25 mouse cellular contexts compared by ENCODE assay signal in genomic region chr17:57125853-57126622, GRCm38 (mm10). TPM values are rescaled to one million over a fixed set of nuclear protein-coding genes. Genes with fewer than 3 reads are reported as not detected.
A peak's percentile ranks its signal among the peaks of the same experiment; 100 is the strongest.
DNase-seq lines count a peak whose midpoint lies in the region; ATAC-seq and TF ChIP-seq lines count a peak whose summit lies in the region.
"Had no signal": no experiment of that assay in that cellular context is flagged by ENCODE, and none has a peak within 500 bp of the region (broad histone marks: within the 10 kb centered on the region; RNA-seq: fewer than 3 reads in every experiment).

No protein-coding gene starts in this region.

- no peaks in the 10 kb centered on the region for H3K36me3 ChIP-seq in intestine, embryonic 15.5 days
- H3K36me3 ChIP-seq in intestine, embryonic 16.5 days (ENCODE audit: control insufficient read depth, insufficient read depth, low read length) = no peaks in the 10 kb centered on the region
- peaks cover 0 to 29% of the 10 kb centered on the region in 2 experiments; a peak in 2 of 4 replicates for H3K36me3 ChIP-seq in MEL (ENCODE audit: control insufficient read depth in 1 of 2, insufficient read depth in 2 of 2, low read length in 2 of 2)
- H3K36me3 ChIP-seq in stomach, embryonic 14.5 days (ENCODE audit: control insufficient read depth, insufficient read depth, low read length) = no peaks in the 10 kb centered on the region
- no peaks in the 10 kb centered on the region for H3K36me3 ChIP-seq in hindbrain, embryonic 12.5 days
- H3K36me3 ChIP-seq: embryonic facial prominence, embryonic 15.5 days; forebrain, embryonic 10.5 days had no signal

- H3K27me3 ChIP-seq in intestine, embryonic 15.5 days (replicated peaks) = no peaks in the 10 kb centered on the region
- no peaks in the 10 kb centered on the region for H3K27me3 ChIP-seq in intestine, embryonic 16.5 days (replicated peaks; ENCODE audit: control insufficient read depth, insufficient read depth, low read length)
- no peaks in the 10 kb centered on the region for H3K27me3 ChIP-seq in MEL (ENCODE audit: control insufficient read depth in 1 of 2, insufficient read depth in 2 of 2, low read length in 2 of 2)
- H3K27me3 ChIP-seq in stomach, embryonic 14.5 days (ENCODE audit: control insufficient read depth, insufficient read depth, low read length) = no peaks in the 10 kb centered on the region
- H3K27me3 ChIP-seq in hindbrain, embryonic 12.5 days = no peaks in the 10 kb centered on the region
- H3K27me3 ChIP-seq: embryonic facial prominence, embryonic 15.5 days had no signal

- no peak for TF ChIP-seq POLR2A in MEL (IDR thresholded peaks at IDR 0.05; ENCODE audit: control insufficient read depth in 1 of 2, insufficient read depth in 1 of 2, low read depth in 1 of 2, low read length in 2 of 2, poor library complexity in 1 of 2)

- no peaks in the 10 kb centered on the region for H3K9me3 ChIP-seq in intestine, embryonic 15.5 days
- no peaks in the 10 kb centered on the region for H3K9me3 ChIP-seq in intestine, embryonic 16.5 days (ENCODE audit: control insufficient read depth, low read length)
- no peaks in the 10 kb centered on the region for H3K9me3 ChIP-seq in MEL (replicated peaks; ENCODE audit: insufficient read depth, low read length)
- no peaks in the 10 kb centered on the region for H3K9me3 ChIP-seq in stomach, embryonic 14.5 days (ENCODE audit: control insufficient read depth, low read depth, low read length)
- no peaks in the 10 kb centered on the region for H3K9me3 ChIP-seq in hindbrain, embryonic 12.5 days (replicated peaks)
- H3K9me3 ChIP-seq: embryonic facial prominence, embryonic 15.5 days; forebrain, embryonic 10.5 days had no signal

- H3K4me1 ChIP-seq in intestine, embryonic 15.5 days (replicated peaks) = no peaks in the 10 kb centered on the region
- H3K4me1 ChIP-seq in intestine, embryonic 16.5 days (ENCODE audit: control insufficient read depth, insufficient read depth, low read length) = no peaks in the 10 kb centered on the region
- H3K4me1 ChIP-seq in MEL (ENCODE audit: control insufficient read depth in 1 of 2, insufficient read depth in 2 of 2, low read length in 2 of 2) = peaks cover 22 to 36% of the 10 kb centered on the region in 2 experiments
- no peaks in the 10 kb centered on the region for H3K4me1 ChIP-seq in stomach, embryonic 14.5 days (ENCODE audit: control insufficient read depth, insufficient read depth, low read length)
- H3K4me1 ChIP-seq in hindbrain, embryonic 12.5 days = no peaks in the 10 kb centered on the region
- H3K4me1 ChIP-seq: embryonic facial prominence, embryonic 15.5 days had no signal

- WGBS in intestine, embryonic 15.5 days = 63% methylated on average over 3 of the region's 3 CpGs
- WGBS in intestine, embryonic 16.5 days = 63% methylated on average over 3 of the region's 3 CpGs
- WGBS in stomach, embryonic 14.5 days = 67% methylated on average over 3 of the region's 3 CpGs
- 67% methylated on average over 3 of the region's 3 CpGs for WGBS in hindbrain, embryonic 12.5 days

- no peak overlapping the region for H3K4me2 ChIP-seq in intestine, embryonic 15.5 days (replicated peaks)
- no peak overlapping the region for H3K4me2 ChIP-seq in intestine, embryonic 16.5 days (ENCODE audit: low read depth, low read length)
- H3K4me2 ChIP-seq in stomach, embryonic 14.5 days (replicated peaks; ENCODE audit: low read depth, low read length) = no peak overlapping the region
- no peak overlapping the region for H3K4me2 ChIP-seq in hindbrain, embryonic 12.5 days (replicated peaks)
- H3K4me2 ChIP-seq: embryonic facial prominence, embryonic 15.5 days; hindbrain, embryonic 14.5 days had no signal

- H3K79me2 ChIP-seq in MEL (ENCODE audit: control insufficient read depth, insufficient read depth, low read length, poor library complexity) = no peaks in the 10 kb centered on the region

- no peak overlapping the region for H3K9ac ChIP-seq in intestine, embryonic 15.5 days
- no peak overlapping the region for H3K9ac ChIP-seq in intestine, embryonic 16.5 days (ENCODE audit: low read depth, low read length)
- no peak overlapping the region for H3K9ac ChIP-seq in MEL (ENCODE audit: control insufficient read depth, low read depth, low read length, poor library complexity, severe bottlenecking)
- no peak overlapping the region for H3K9ac ChIP-seq in stomach, embryonic 14.5 days (replicated peaks; ENCODE audit: low read depth, low read length)
- H3K9ac ChIP-seq in hindbrain, embryonic 12.5 days = no peak overlapping the region
- H3K9ac ChIP-seq: embryonic facial prominence, embryonic 15.5 days; hindbrain, embryonic 14.5 days had no signal

- no peak overlapping the region for H3K4me3 ChIP-seq in intestine, embryonic 15.5 days (replicated peaks)
- H3K4me3 ChIP-seq in intestine, embryonic 16.5 days (ENCODE audit: low read length) = no peak overlapping the region
- no peak overlapping the region for H3K4me3 ChIP-seq in MEL (ENCODE audit: control insufficient read depth in 1 of 2, insufficient read depth in 1 of 2, low read depth in 2 of 2, low read length in 2 of 2)
- H3K4me3 ChIP-seq in stomach, embryonic 14.5 days (ENCODE audit: low read depth, low read length) = no peak overlapping the region
- H3K4me3 ChIP-seq in hindbrain, embryonic 12.5 days = no peak overlapping the region
- H3K4me3 ChIP-seq: embryonic facial prominence, embryonic 15.5 days; erythroblast, embryonic 14.5 days; forebrain, embryonic 10.5 days; gastrocnemius, adult 2 months had no signal

- no peak for TF ChIP-seq CTCF in MEL (IDR thresholded peaks at IDR 0.05 in 2 of 3, conservative IDR thresholded peaks at IDR 0.05 in 1 of 3; ENCODE audit: control insufficient read depth in 1 of 3, insufficient read depth in 1 of 3, low read depth in 2 of 3, low read length in 3 of 3, poor library complexity in 1 of 3, severe bottlenecking in 1 of 3)

- no peak for TF ChIP-seq EP300 in MEL (IDR thresholded peaks at IDR 0.05; ENCODE audit: low read depth in 1 of 2, low read length in 2 of 2)

- peak; percentile 58; the same call in 1 of the 2 replicates for ATAC-seq in intestine, embryonic 15.5 days
- ATAC-seq in intestine, embryonic 16.5 days = no peak
- 0 out of 2 replicates have a peak, but pooled peaks have one; percentile 58 for ATAC-seq in stomach, embryonic 14.5 days (ENCODE audit: insufficient number of reproducible peaks, insufficient read depth, low FRiP score, low read depth)
- no peak for ATAC-seq in hindbrain, embryonic 12.5 days (ENCODE audit: low FRiP score)
- ATAC-seq: CD4-positive, CD25-positive, alpha-beta regulatory T cell, adult 4 months; forebrain, embryonic 14.5 days had no signal

- DNase-seq in A20 (ENCODE audit: low read depth, low spot score) (peak; percentile 44), MEL (ENCODE audit: low read depth, low spot score) (peak; percentile 47)
- DNase-seq in layer of hippocampus, postnatal 25 days (ENCODE audit: extremely low spot score in 1 of 2, low spot score in 1 of 2) = no peak
- DNase-seq in right cerebral cortex, postnatal 4 days = no peak
- DNase-seq: adrenal gland, adult 2 months; adrenal gland, postnatal 25 days; cerebellum, adult 18-20 months; cerebellum, adult 9-11 months; cerebellum, postnatal 36 days; gastrocnemius, adult 2 months; gastrocnemius, postnatal 25 days; heart, postnatal 10 days had no signal

- no peak for TF ChIP-seq RAD21 in MEL (IDR thresholded peaks at IDR 0.05; ENCODE audit: low read depth, low read length)

- no peak overlapping the region for H3K27ac ChIP-seq in intestine, embryonic 15.5 days
- H3K27ac ChIP-seq in intestine, embryonic 16.5 days (ENCODE audit: low read length) = no peak overlapping the region
- H3K27ac ChIP-seq in MEL (ENCODE audit: control insufficient read depth, low read depth, low read length) = no peak overlapping the region
- H3K27ac ChIP-seq in stomach, embryonic 14.5 days (ENCODE audit: low read length) = no peak overlapping the region
- no peak overlapping the region for H3K27ac ChIP-seq in hindbrain, embryonic 12.5 days
- H3K27ac ChIP-seq: embryonic facial prominence, embryonic 15.5 days; forebrain, embryonic 10.5 days; gastrocnemius, adult 2 months; hindbrain, embryonic 14.5 days had no signal

RNA-seq across cellular contexts. Expression of gene Tnfsf9, which starts 20.9 kb away (rescaled TPM):
- 8.3 and 8.9 TPM in 2 replicates for polyA plus RNA-seq in intestine, embryonic 15.5 days (2015; fragmentation: Nextera tagmentation; extraction: Ambion mirVana)
- polyA plus RNA-seq in intestine, embryonic 16.5 days (2015; fragmentation: Nextera tagmentation; extraction: Ambion mirVana) = 6.0 and 6.2 TPM in 2 replicates
- total RNA-seq in MEL (2012; rRNA removed) = 2.0 and 2.5 TPM in 2 replicates
- polyA plus RNA-seq in MEL (2012; ENCODE audit: insufficient read depth in 1 of 2, insufficient read length in 2 of 2, low read depth in 1 of 2, low replicate concordance in 2 of 2, missing spikeins in 1 of 2) = 1 to 10 TPM in 1 of 2 experiments, not detected in 1; 3.4 TPM
- polyA plus RNA-seq in stomach, embryonic 14.5 days (2014; fragmentation: Nextera tagmentation; extraction: Ambion mirVana) = 11.0 and 11.7 TPM in 2 replicates
- 5.8 and 6.1 TPM in 2 replicates for polyA plus RNA-seq in hindbrain, embryonic 12.5 days (2016; fragmentation: Nextera tagmentation; extraction: Ambion mirVana)
- total RNA-seq in layer of hippocampus, postnatal 25 days (2021) = under 1 TPM; 0.54 to 0.85 TPM

RNA-seq across cellular contexts. Expression of gene Cd70, which starts 23.5 kb away (rescaled TPM):
- polyA plus RNA-seq in intestine, embryonic 15.5 days (2015; fragmentation: Nextera tagmentation; extraction: Ambion mirVana) = 0.23 TPM in 1 of 2 replicates, not detected in the other
- not detected in 2 replicates for polyA plus RNA-seq in intestine, embryonic 16.5 days (2015; fragmentation: Nextera tagmentation; extraction: Ambion mirVana)
- not detected in 2 replicates for total RNA-seq in MEL (2012; rRNA removed)
- not detected for polyA plus RNA-seq in MEL (2012; ENCODE audit: insufficient read depth in 1 of 2, insufficient read length in 2 of 2, low read depth in 1 of 2, low replicate concordance in 2 of 2, missing spikeins in 1 of 2)
- polyA plus RNA-seq in stomach, embryonic 14.5 days (2014; fragmentation: Nextera tagmentation; extraction: Ambion mirVana) = not detected in 2 replicates
- polyA plus RNA-seq in hindbrain, embryonic 12.5 days (2016; fragmentation: Nextera tagmentation; extraction: Ambion mirVana) = 0.48 TPM in 1 of 2 replicates, not detected in the other
- under 1 TPM in 1 of 2 experiments, not detected in 1; 0.61 TPM for total RNA-seq in layer of hippocampus, postnatal 25 days (2021)
- total RNA-seq: adrenal gland, adult 2 months; adrenal gland, postnatal 25 days; gastrocnemius, adult 2 months; gastrocnemius, postnatal 25 days; granulocyte monocyte progenitor cell, adult 5-6 weeks; heart, postnatal 10 days; hematopoietic stem cell, adult 5-6 weeks had no signal
- polyA plus RNA-seq: adrenal gland, adult 2 months; embryonic facial prominence, embryonic 15.5 days; erythroblast, embryonic 14.5 days; forebrain, embryonic 10.5 days; heart, embryonic 14.5 days had no signal

RNA-seq across cellular contexts. Expression of gene Tubb4a, which starts 38.5 kb away (rescaled TPM):
- polyA plus RNA-seq in intestine, embryonic 15.5 days (2015; fragmentation: Nextera tagmentation; extraction: Ambion mirVana) = 24.2 and 27.1 TPM in 2 replicates
- 20.3 and 22.6 TPM in 2 replicates for polyA plus RNA-seq in intestine, embryonic 16.5 days (2015; fragmentation: Nextera tagmentation; extraction: Ambion mirVana)
- 0.35 and 0.62 TPM in 2 replicates for total RNA-seq in MEL (2012; rRNA removed)
- polyA plus RNA-seq in MEL (2012; ENCODE audit: insufficient read depth in 1 of 2, insufficient read length in 2 of 2, low read depth in 1 of 2, low replicate concordance in 2 of 2, missing spikeins in 1 of 2) = 1 to 10 TPM in 1 of 2 experiments, not detected in 1; 6.4 TPM
- 33.9 and 34.9 TPM in 2 replicates for polyA plus RNA-seq in stomach, embryonic 14.5 days (2014; fragmentation: Nextera tagmentation; extraction: Ambion mirVana)
- 197 and 227 TPM in 2 replicates for polyA plus RNA-seq in hindbrain, embryonic 12.5 days (2016; fragmentation: Nextera tagmentation; extraction: Ambion mirVana)
- 100 to 1,000 TPM; 633 to 647 TPM for total RNA-seq in layer of hippocampus, postnatal 25 days (2021)
- total RNA-seq: granulocyte monocyte progenitor cell, adult 5-6 weeks had no signal
- polyA plus RNA-seq: erythroblast, embryonic 14.5 days had no signal

RNA-seq across cellular contexts. Expression of gene Dennd1c, which starts 47.7 kb away (rescaled TPM):
- polyA plus RNA-seq in intestine, embryonic 15.5 days (2015; fragmentation: Nextera tagmentation; extraction: Ambion mirVana) = 6.5 and 6.7 TPM in 2 replicates
- polyA plus RNA-seq in intestine, embryonic 16.5 days (2015; fragmentation: Nextera tagmentation; extraction: Ambion mirVana) = 7.4 and 8.1 TPM in 2 replicates
- total RNA-seq in MEL (2012; rRNA removed) = 3.2 and 3.8 TPM in 2 replicates
- 10 to 100 TPM in 1 of 2 experiments, not detected in 1; 20.7 TPM for polyA plus RNA-seq in MEL (2012; ENCODE audit: insufficient read depth in 1 of 2, insufficient read length in 2 of 2, low read depth in 1 of 2, low replicate concordance in 2 of 2, missing spikeins in 1 of 2)
- 5.0 and 5.3 TPM in 2 replicates for polyA plus RNA-seq in stomach, embryonic 14.5 days (2014; fragmentation: Nextera tagmentation; extraction: Ambion mirVana)
- 3.2 and 3.7 TPM in 2 replicates for polyA plus RNA-seq in hindbrain, embryonic 12.5 days (2016; fragmentation: Nextera tagmentation; extraction: Ambion mirVana)
- 1 to 10 TPM in 1 of 2 experiments, under 1 TPM in 1; 0.47 to 2.0 TPM for total RNA-seq in layer of hippocampus, postnatal 25 days (2021)

Comparison
In these comparisons a context has a peak if more than half of its experiments do, and no peak if none do; other contexts are left out.
1. ATAC-seq: peak in intestine, embryonic 15.5 days (single experiment) and stomach, embryonic 14.5 days (single experiment); none in intestine, embryonic 16.5 days (single experiment) and hindbrain, embryonic 12.5 days (single experiment).
2. DNase-seq: peak in A20 (single experiment) and MEL (single experiment); none in layer of hippocampus, postnatal 25 days (0 of 2) and right cerebral cortex, postnatal 4 days (single experiment).